Mouse (Mus musculus) right cerebral cortex, postnatal 14 days (tissue): ENCODE data around the gene Pfdn2.
"Not testable (repeated sequence)": the region's sequence is repeated elsewhere in the genome, so short reads cannot be mapped to it uniquely, and the experiment has no call there.

Experiments
- DNase-seq: peaks from one replicate; pipeline ENCODE4 v3.0.0; 2022

Pfdn2 gene

GRCm38 (mm10) chr1:171345225-171346094 lies at the start of gene Pfdn2, which contains the start of gene Nit1:
TSS of gene Pfdn2 (plus strand) at chr1:171345670.
TSS of gene Nit1 (minus strand) at chr1:171345646.
- DNase-seq = peak; percentile 90

GRCm38 (mm10) chr1:171298226-171298625 lies 47.2 kb upstream of the Pfdn2 start:
- no peak for DNase-seq

GRCm38 (mm10) chr1:171306157-171306556 lies 39.3 kb upstream of the Pfdn2 start:
- not testable (repeated sequence) for DNase-seq

GRCm38 (mm10) chr1:171309321-171309720 lies 36.1 kb upstream of the Pfdn2 start:
- no peak for DNase-seq

- no peak for DNase-seq
Observed at GRCm38 (mm10) chr1:171319748-171320147, 25.7 kb upstream of the Pfdn2 start.

- DNase-seq = no peak
Observed at GRCm38 (mm10) chr1:171320151-171320550, 25.3 kb upstream of the Pfdn2 start.

GRCm38 (mm10) chr1:171321415-171321814 lies 24.1 kb upstream of the Pfdn2 start:
- no peak for DNase-seq

GRCm38 (mm10) chr1:171322012-171322411 lies 23.5 kb upstream of the Pfdn2 start:
- no peak for DNase-seq

- DNase-seq = no peak
Observed at GRCm38 (mm10) chr1:171325571-171325970, 19.9 kb upstream of the Pfdn2 start.

GRCm38 (mm10) chr1:171326588-171326987 lies 18.9 kb upstream of the Pfdn2 start:
- not testable (repeated sequence) for DNase-seq

- DNase-seq = no peak
Observed at GRCm38 (mm10) chr1:171328244-171328643, 17.2 kb upstream of the Pfdn2 start.

GRCm38 (mm10) chr1:171328839-171329432 lies 16.5 kb upstream of the Pfdn2 start, which contains the start of gene Dedd:
TSS of gene Dedd (plus strand) at chr1:171329145.
- peak; percentile 92 for DNase-seq

- peak; percentile 79 for DNase-seq
Observed at GRCm38 (mm10) chr1:171329433-171330215, 15.8 kb upstream of the Pfdn2 start.

GRCm38 (mm10) chr1:171330216-171330560 lies 15.3 kb upstream of the Pfdn2 start:
- DNase-seq = no peak

GRCm38 (mm10) chr1:171342262-171343207 lies 2.9 kb upstream of the Pfdn2 start:
- DNase-seq = no peak

- DNase-seq = no peak
Observed at GRCm38 (mm10) chr1:171343922-171344677, 1.4 kb upstream of the Pfdn2 start.

GRCm38 (mm10) chr1:171344715-171345114 lies 755 bp upstream of the Pfdn2 start:
- DNase-seq = no peak

GRCm38 (mm10) chr1:171346095-171346450 lies 603 bp downstream of the Pfdn2 start:
- DNase-seq = no peak

- DNase-seq = no peak
Observed at GRCm38 (mm10) chr1:171348665-171349064, 3.2 kb downstream of the Pfdn2 start.

- no peak for DNase-seq
Observed at GRCm38 (mm10) chr1:171349210-171349609, 3.7 kb downstream of the Pfdn2 start.

- DNase-seq = no peak
Observed at GRCm38 (mm10) chr1:171355812-171356340, 10.4 kb downstream of the Pfdn2 start.
